Mouse (Mus musculus) heart, embryonic 15.5 days (tissue): Measurements from ENCODE around the gene Dppa1. TPM values are rescaled to one million over a fixed set of nuclear protein-coding genes. Genes with fewer than 3 reads are reported as not detected.

Experiments
- ATAC-seq: fragments of 200-750 bp; cut with Nextera tagmentation; replicated peaks from 2 replicates; pipeline ENCODE4 v1.8.0; 2017; ENCODE audit warnings: low read depth, moderate TSS enrichment; ENCODE audit not compliant: insufficient number of reproducible peaks, insufficient read depth, low FRiP score
- H3K27ac ChIP-seq: fragments of 300-500 bp; sonication (generic); 2 replicates; pipeline ENCODE4 v1.5.1; 2015; ENCODE audit warnings: mild to moderate bottlenecking, inconsistent platforms
- H3K27me3 ChIP-seq: fragments of 300-500 bp; sonication (generic); 2 replicates; pipeline ENCODE4 v1.6.1; 2015; ENCODE audit warnings: inconsistent platforms
- H3K36me3 ChIP-seq: fragments of 300-500 bp; sonication (generic); 2 replicates; pipeline ENCODE4 v1.6.1; 2015; ENCODE audit warnings: mild to moderate bottlenecking, inconsistent platforms
- H3K4me1 ChIP-seq: fragments of 300-500 bp; sonication (generic); replicated peaks from 2 replicates; pipeline ENCODE4 v1.6.1; 2015; ENCODE audit warnings: inconsistent platforms
- H3K4me2 ChIP-seq: fragments of 300-500 bp; sonication (generic); 2 replicates; pipeline ENCODE4 v1.6.1; 2015; ENCODE audit warnings: inconsistent platforms, mild to moderate bottlenecking, moderate library complexity
- H3K4me3 ChIP-seq: fragments of 300-500 bp; sonication (generic); 2 replicates; pipeline ENCODE4 v1.5.1; 2015; ENCODE audit warnings: mild to moderate bottlenecking, inconsistent platforms
- H3K9ac ChIP-seq: fragments of 300-500 bp; sonication (generic); 2 replicates; pipeline ENCODE4 v1.6.1; 2015; ENCODE audit warnings: mild to moderate bottlenecking, inconsistent platforms
- H3K9me3 ChIP-seq: fragments of 300-500 bp; sonication (generic); replicated peaks from 2 replicates; pipeline ENCODE4 v1.6.1; 2016; ENCODE audit warnings: inconsistent platforms
- WGBS: fragments of 180-500 bp; shearing (Covaris S2); methylation state at CpG from one replicate; pipeline ENCODE4 v1.1.7; 2015; ENCODE audit warnings: mixed read lengths; 5-methylcytosine and 5-hydroxymethylcytosine counted together
- polyA plus RNA-seq: library from polyadenylated mRNA; unstranded; fragments of >200 nt; fragmentation: Nextera tagmentation; extraction: Ambion mirVana; gene quantifications from 2 replicates; pipeline ENCODE4 v1.2.1, GENCODE M21; 2015

Gene Dppa1
- polyA plus RNA-seq, 1 experiment from 2014 or later: not detected

- WGBS: 59% methylated on average over 7 of the region's 7 CpGs
Observed at GRCm38 (mm10) chr11:46620414-46621168, 8.5 kb downstream of the Dppa1 start.

GRCm38 (mm10) chr11:46619929-46620328, 9.1 kb downstream of the Dppa1 start:
- H3K9ac ChIP-seq: no peak overlapping the region
- no peak overlapping the region for H3K27ac ChIP-seq
- ATAC-seq: no peak
- H3K27me3 ChIP-seq: no peaks in the 10 kb centered on the region
- no peak overlapping the region for H3K4me3 ChIP-seq
- WGBS: 73% methylated on average over 1 of the region's 1 CpGs
- no peak overlapping the region for H3K4me2 ChIP-seq
- no peaks in the 10 kb centered on the region for H3K36me3 ChIP-seq
- H3K9me3 ChIP-seq: no peaks in the 10 kb centered on the region
- no peaks in the 10 kb centered on the region for H3K4me1 ChIP-seq

More at GRCm38 (mm10) chr11:46620414-46621168, 8.5 kb downstream of the Dppa1 start:
- ATAC-seq: no peak
- H3K27me3 ChIP-seq: no peaks in the 10 kb centered on the region
- no peak overlapping the region for H3K9ac ChIP-seq
- H3K4me1 ChIP-seq: no peaks in the 10 kb centered on the region
- no peak overlapping the region for H3K4me3 ChIP-seq
- no peak overlapping the region for H3K27ac ChIP-seq
- no peak overlapping the region for H3K4me2 ChIP-seq
- no peaks in the 10 kb centered on the region for H3K9me3 ChIP-seq
- H3K36me3 ChIP-seq: no peaks in the 10 kb centered on the region

- 66% methylated on average over 2 of the region's 2 CpGs for WGBS
Observed at GRCm38 (mm10) chr11:46592416-46592815, 36.6 kb downstream of the Dppa1 start.

GRCm38 (mm10) chr11:46582741-46583140, 46.3 kb downstream of the Dppa1 start:
- no peaks in the 10 kb centered on the region for H3K36me3 ChIP-seq
- no peaks in the 10 kb centered on the region for H3K27me3 ChIP-seq
- H3K4me3 ChIP-seq: no peak overlapping the region
- H3K27ac ChIP-seq: no peak overlapping the region
- WGBS: 69% methylated on average over 5 of the region's 5 CpGs
- no peaks in the 10 kb centered on the region for H3K9me3 ChIP-seq
- no peak for ATAC-seq
- H3K9ac ChIP-seq: no peak overlapping the region
- no peaks in the 10 kb centered on the region for H3K4me1 ChIP-seq
- H3K4me2 ChIP-seq: no peak overlapping the region

More at GRCm38 (mm10) chr11:46592416-46592815, 36.6 kb downstream of the Dppa1 start:
- Histone ChIP-seq H3K4me1 (no peaks in the 10 kb centered on the region), H3K9ac (no peak overlapping the region), H3K9me3 (no peaks in the 10 kb centered on the region), H3K4me3 (no peak overlapping the region), H3K4me2 (no peak overlapping the region), H3K27me3 (no peaks in the 10 kb centered on the region), H3K27ac (no peak overlapping the region), H3K36me3 (no peaks in the 10 kb centered on the region)
- no peak for ATAC-seq

GRCm38 (mm10) chr11:46580428-46580827, 48.6 kb downstream of the Dppa1 start:
- 84% methylated on average over 3 of the region's 3 CpGs for WGBS
- H3K27ac ChIP-seq: no peak overlapping the region
- no peaks in the 10 kb centered on the region for H3K9me3 ChIP-seq
- no peak for ATAC-seq
- H3K9ac ChIP-seq: no peak overlapping the region
- no peaks in the 10 kb centered on the region for H3K4me1 ChIP-seq
- H3K36me3 ChIP-seq: no peaks in the 10 kb centered on the region
- H3K4me2 ChIP-seq: no peak overlapping the region
- H3K4me3 ChIP-seq: no peak overlapping the region
- H3K27me3 ChIP-seq: no peaks in the 10 kb centered on the region

- H3K4me3 ChIP-seq: no peak overlapping the region
Observed at GRCm38 (mm10) chr11:46578771-46579281, 50.2 kb downstream of the Dppa1 start.

GRCm38 (mm10) chr11:46571327-46571726, 57.7 kb downstream of the Dppa1 start, which contains the start of gene BC053393:
Gene BC053393 (plus strand): TSS chr11:46571536.
- Histone ChIP-seq H3K36me3 (no peaks in the 10 kb centered on the region), H3K27ac (no peak within 1 kb of the TSS), H3K9me3 (no peaks in the 10 kb centered on the region), H3K9ac (no peak within 1 kb of the TSS), H3K27me3 (no peaks in the 10 kb centered on the region), H3K4me3 (no peak within 1 kb of the TSS), H3K4me1 (0 out of 2 replicates have a peak, but pooled peaks cover 2% of the 10 kb centered on the region), H3K4me2 (no peak within 1 kb of the TSS)
- no peak for ATAC-seq
- 20% methylated on average over 1 of the region's 1 CpGs for WGBS

More at GRCm38 (mm10) chr11:46578771-46579281, 50.2 kb downstream of the Dppa1 start:
- ATAC-seq: no peak
- Histone ChIP-seq H3K36me3 (no peaks in the 10 kb centered on the region), H3K4me2 (no peak overlapping the region), H3K27me3 (no peaks in the 10 kb centered on the region), H3K9ac (no peak overlapping the region), H3K4me1 (no peaks in the 10 kb centered on the region), H3K27ac (no peak overlapping the region), H3K9me3 (no peaks in the 10 kb centered on the region)
- 52% methylated on average over 5 of the region's 5 CpGs for WGBS

GRCm38 (mm10) chr11:46569107-46569506, 60.0 kb downstream of the Dppa1 start:
- Histone ChIP-seq H3K4me3 (no peak overlapping the region), H3K36me3 (no peaks in the 10 kb centered on the region), H3K27ac (no peak overlapping the region), H3K27me3 (no peaks in the 10 kb centered on the region), H3K9ac (no peak overlapping the region), H3K9me3 (no peaks in the 10 kb centered on the region), H3K4me1 (0 out of 2 replicates have a peak, but pooled peaks cover 2% of the 10 kb centered on the region), H3K4me2 (no peak overlapping the region)
- ATAC-seq: no peak
- 88% methylated on average over 1 of the region's 1 CpGs for WGBS

GRCm38 (mm10) chr11:46565967-46566366, 63.1 kb downstream of the Dppa1 start:
- ATAC-seq: no peak
- H3K4me3 ChIP-seq: no peak overlapping the region
- H3K27ac ChIP-seq: no peak overlapping the region
- no peak overlapping the region for H3K9ac ChIP-seq
- no peaks in the 10 kb centered on the region for H3K36me3 ChIP-seq
- H3K4me1 ChIP-seq: no peaks in the 10 kb centered on the region
- H3K9me3 ChIP-seq: no peaks in the 10 kb centered on the region
- WGBS: 89% methylated on average over 2 of the region's 2 CpGs
- no peak overlapping the region for H3K4me2 ChIP-seq
- H3K27me3 ChIP-seq: no peaks in the 10 kb centered on the region

- Histone ChIP-seq H3K4me1 (no peaks in the 10 kb centered on the region), H3K9me3 (no peaks in the 10 kb centered on the region), H3K4me3 (no peak overlapping the region), H3K36me3 (no peaks in the 10 kb centered on the region), H3K27ac (no peak overlapping the region), H3K9ac (no peak overlapping the region), H3K4me2 (no peak overlapping the region), H3K27me3 (no peaks in the 10 kb centered on the region)
- no peak for ATAC-seq
- WGBS: 43% methylated on average over 1 of the region's 1 CpGs
Observed at GRCm38 (mm10) chr11:46564671-46565070, 64.4 kb downstream of the Dppa1 start.

GRCm38 (mm10) chr11:46561096-46561495, 68.0 kb downstream of the Dppa1 start:
- Histone ChIP-seq H3K27me3 (no peaks in the 10 kb centered on the region), H3K27ac (no peak overlapping the region), H3K4me3 (no peak overlapping the region), H3K36me3 (no peaks in the 10 kb centered on the region), H3K9me3 (no peaks in the 10 kb centered on the region), H3K9ac (no peak overlapping the region), H3K4me2 (no peak overlapping the region), H3K4me1 (no peaks in the 10 kb centered on the region)
- no peak for ATAC-seq
- WGBS: 77% methylated on average over 4 of the region's 4 CpGs
